Mouse (Mus musculus) Patski (cell line): ENCODE data around the gene Unc13c. TPM values are rescaled to one million over a fixed set of nuclear protein-coding genes. Genes with fewer than 3 reads are reported as not detected.

ENCODE experiments used
- ATAC-seq: fragments of 100-300 bp; one replicate; pipeline ENCODE4 v1.8.0; 2021
- CTCF ChIA-PET: fragments of 350-600 bp; sonication (Branson Sonifier 250); formaldehyde crosslinking; loops from one replicate; lab custom pipeline; 2022; ENCODE audit warnings: inconsistent platforms; lab: Charles Lee
- POLR2A ChIA-PET: fragments of 350-600 bp; sonication (Branson Sonifier 250); formaldehyde crosslinking; loops from one replicate; lab custom pipeline; 2022; ENCODE audit warnings: antibody characterized with exemption, inconsistent platforms; lab: Charles Lee
- DNase-seq: peaks from one replicate; pipeline ENCODE4 v3.0.0-alpha.2; 2011; ENCODE audit warnings: low read depth, low spot score
- H3K27me3 ChIP-seq: fragments of 371-371 bp; one replicate; pipeline ENCODE4 v1.5.1; 2021
- CTCF ChIP-seq: fragments of 100-300 bp; IDR thresholded peaks from one replicate; pipeline ENCODE4 v1.5.1; 2021
- in situ Hi-C: fragments of 300-500 bp; cut with MboI; formaldehyde crosslinking; loops from 3 replicates; pipeline ENCODE4 v1.11.1; 2018; ENCODE audit warnings: low pct_unique_long_range_greater_than_20kb, mixed read lengths
- polyA plus RNA-seq: library from polyadenylated mRNA; unstranded; gene quantifications from one replicate; pipeline ENCODE4 v1.2.3, GENCODE M21; 2021

The Unc13c gene
- polyA plus RNA-seq, 1 experiment from 2014 or later = not detected

- no peaks in the 10 kb centered on the region for H3K27me3 ChIP-seq
- in situ Hi-C loops = no loop called here
- DNase-seq = no peak
- ChIA-PET POLR2A (interaction anchor here (1.0 kb wide), 1 partner anchor 11 kb away, joined by 6 read pairs; no protein-coding TSS in a partner anchor), CTCF (no interaction called here)
- no peak for TF ChIP-seq CTCF
- no peak for ATAC-seq
Observed at GRCm38 (mm10) chr9:73882393-73882919, 86.3 kb downstream of the Unc13c start.

DNA sequence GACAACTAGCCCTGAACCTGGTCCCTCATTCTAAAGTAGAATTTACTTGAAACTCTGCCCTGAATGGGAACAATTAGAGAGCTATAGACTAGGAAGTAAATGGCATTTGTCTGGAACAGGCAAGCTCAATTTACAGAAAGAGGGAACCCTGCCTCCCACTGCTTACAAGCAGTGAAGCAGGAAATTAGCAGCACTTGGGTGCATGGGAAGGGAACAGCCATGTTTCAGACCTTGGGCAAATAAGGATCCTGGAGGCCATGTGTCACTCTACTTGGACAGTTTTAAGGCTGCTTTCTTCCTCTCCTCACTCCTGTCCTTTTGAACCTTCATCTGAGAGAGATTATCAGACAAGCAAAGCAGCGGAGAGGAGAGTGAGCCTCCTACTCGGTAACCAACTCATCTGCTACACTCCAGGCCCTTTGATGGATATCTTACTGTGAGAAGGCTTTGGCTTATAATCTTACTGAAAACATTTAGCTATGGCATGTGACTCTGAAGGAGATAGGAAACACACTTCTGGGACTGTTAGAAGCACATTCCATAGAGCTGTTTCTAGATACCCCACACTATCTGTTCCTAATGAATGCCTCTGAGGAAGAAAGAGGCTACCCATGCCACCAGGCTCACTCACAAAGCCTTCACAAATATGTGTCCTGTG is 101.2 kb downstream of the Unc13c start:
- DNase-seq = no peak
- CTCF ChIA-PET = no interaction called here
- no peak for TF ChIP-seq CTCF
- in situ Hi-C loops = no loop called here
- H3K27me3 ChIP-seq = no peaks in the 10 kb centered on the region
- ATAC-seq = no peak
- POLR2A ChIA-PET = no interaction called here

DNA sequence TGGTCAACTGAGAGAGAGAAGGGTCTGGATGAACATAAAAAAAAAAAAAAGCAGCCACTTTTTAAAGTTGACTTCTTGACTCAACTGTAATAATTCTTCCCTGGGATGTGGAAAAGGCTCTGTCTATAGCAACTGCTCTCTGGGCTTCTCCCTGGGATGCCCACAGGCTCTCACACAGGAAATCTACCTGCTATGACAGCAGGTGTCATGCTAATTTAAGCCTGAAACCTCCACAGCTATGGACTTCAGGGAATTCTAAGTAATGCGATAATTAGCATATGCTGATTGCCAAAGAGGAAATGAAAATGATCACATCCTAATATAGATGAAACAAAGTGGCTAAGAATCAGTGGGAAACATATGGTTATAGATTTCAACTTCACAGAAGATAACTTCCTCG is 102.1 kb downstream of the Unc13c start:
- CTCF ChIA-PET = no interaction called here
- in situ Hi-C loops = no loop called here
- DNase-seq (no peak), ATAC-seq (no peak)
- TF ChIP-seq CTCF = no peak
- POLR2A ChIA-PET = no interaction called here
- no peaks in the 10 kb centered on the region for H3K27me3 ChIP-seq

- CTCF ChIA-PET = no interaction called here
- no peak for TF ChIP-seq CTCF
- POLR2A ChIA-PET = no interaction called here
- H3K27me3 ChIP-seq = no peaks in the 10 kb centered on the region
- DNase-seq (no peak), ATAC-seq (no peak)
- in situ Hi-C loops = no loop called here
Observed at GRCm38 (mm10) chr9:73859469-73859868, 109.3 kb downstream of the Unc13c start.

DNA sequence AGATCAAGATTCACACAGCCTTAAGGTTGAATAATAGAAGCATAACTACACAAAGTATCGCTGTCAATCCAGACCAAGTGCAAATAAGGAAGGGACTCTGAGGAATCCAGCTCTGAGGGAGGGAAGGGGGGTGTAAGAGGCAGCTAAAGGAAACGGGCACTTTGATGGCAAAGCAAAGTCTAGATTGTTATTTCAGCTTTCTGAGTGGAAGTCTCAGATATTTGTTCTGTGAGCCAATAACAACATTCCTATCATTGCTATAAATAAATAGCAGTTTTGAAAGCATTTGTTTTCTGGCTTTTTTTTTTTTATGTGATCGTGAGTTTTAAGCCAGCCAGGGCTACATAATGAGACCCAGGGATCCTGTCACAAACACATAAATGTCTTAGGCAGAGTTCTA is 114.5 kb downstream of the Unc13c start:
- CTCF ChIA-PET = interaction anchor here (1.1 kb wide), 1 partner anchor 11 kb away, joined by 3 read pairs; no protein-coding TSS in a partner anchor
- H3K27me3 ChIP-seq = no peaks in the 10 kb centered on the region
- TF ChIP-seq CTCF = no peak
- POLR2A ChIA-PET = no interaction called here
- in situ Hi-C loops = no loop called here
- DNase-seq (no peak), ATAC-seq (no peak)

- POLR2A ChIA-PET = no interaction called here
- ATAC-seq (peak; percentile 31), DNase-seq (no peak)
- TF ChIP-seq CTCF = no peak
- CTCF ChIA-PET = no interaction called here
- in situ Hi-C loops = no loop called here
- H3K27me3 ChIP-seq = no peaks in the 10 kb centered on the region
Observed at GRCm38 (mm10) chr9:73806681-73807080, 162.1 kb downstream of the Unc13c start.

- TF ChIP-seq CTCF = no peak
- no peaks in the 10 kb centered on the region for H3K27me3 ChIP-seq
- in situ Hi-C loops = no loop called here
- DNase-seq (no peak), ATAC-seq (no peak)
- ChIA-PET POLR2A (no interaction called here), CTCF (no interaction called here)
Observed at GRCm38 (mm10) chr9:73774616-73775015, 194.2 kb downstream of the Unc13c start.

DNA sequence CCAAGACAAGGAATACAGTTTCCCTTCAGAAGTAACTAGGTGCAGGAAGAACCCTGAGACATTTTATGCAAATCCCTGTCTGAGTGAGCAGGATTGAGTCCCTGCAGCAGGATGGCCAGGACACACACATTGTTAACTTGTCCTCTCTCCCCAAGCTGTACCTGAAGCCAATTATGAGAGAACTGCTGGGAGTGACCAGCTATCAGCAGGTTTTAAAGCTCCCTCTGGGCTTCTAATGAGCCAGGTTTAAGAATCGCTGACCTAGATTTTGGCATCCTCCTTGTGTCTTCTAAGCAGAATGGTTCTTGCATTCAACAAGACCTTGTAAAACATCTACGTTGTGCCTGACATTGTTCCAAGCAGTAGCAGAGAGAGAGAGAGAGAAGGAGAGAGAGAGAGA is 213.6 kb downstream of the Unc13c start:
- TF ChIP-seq CTCF = no peak
- CTCF ChIA-PET = no interaction called here
- H3K27me3 ChIP-seq = no peaks in the 10 kb centered on the region
- ATAC-seq = no peak
- in situ Hi-C loops = no loop called here
- DNase-seq = no peak
- POLR2A ChIA-PET = no interaction called here

GRCm38 (mm10) chr9:73753480-73753879 is 215.3 kb downstream of the Unc13c start:
- ATAC-seq = no peak
- no peak for DNase-seq
- no peak for TF ChIP-seq CTCF
- CTCF ChIA-PET = no interaction called here
- H3K27me3 ChIP-seq = no peaks in the 10 kb centered on the region
- POLR2A ChIA-PET = no interaction called here
- in situ Hi-C loops = no loop called here

- no peak for TF ChIP-seq CTCF
- ATAC-seq = no peak
- CTCF ChIA-PET = no interaction called here
- H3K27me3 ChIP-seq = no peaks in the 10 kb centered on the region
- POLR2A ChIA-PET = no interaction called here
- no peak for DNase-seq
- in situ Hi-C loops = no loop called here
Observed at GRCm38 (mm10) chr9:73751344-73751743, 217.4 kb downstream of the Unc13c start.

DNA sequence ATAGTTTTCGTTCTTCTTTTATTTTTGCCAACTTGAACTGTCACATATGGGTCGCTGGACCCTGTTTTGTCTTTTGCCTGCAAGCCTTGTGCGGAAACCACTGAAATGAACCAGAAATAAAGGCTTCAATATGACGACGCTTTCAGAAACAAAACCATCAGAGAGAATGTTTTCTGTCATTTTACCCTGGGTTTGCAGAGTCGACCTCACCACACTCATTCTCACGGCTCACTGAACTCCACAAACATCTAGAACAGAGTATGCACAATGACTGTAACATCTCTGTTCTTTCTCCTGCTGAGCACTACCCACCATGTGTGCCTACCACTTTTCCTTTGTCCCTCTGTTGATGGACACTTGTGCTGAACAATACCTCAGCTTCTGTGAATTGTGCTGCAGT is 234.3 kb downstream of the Unc13c start:
- no peak for TF ChIP-seq CTCF
- in situ Hi-C loops = no loop called here
- ATAC-seq = no peak
- no peak for DNase-seq
- H3K27me3 ChIP-seq = no peaks in the 10 kb centered on the region
- POLR2A ChIA-PET = no interaction called here
- CTCF ChIA-PET = no interaction called here
